Comparison of ENCODE assay signal across 12 mouse cellular contexts in the genomic region with DNA sequence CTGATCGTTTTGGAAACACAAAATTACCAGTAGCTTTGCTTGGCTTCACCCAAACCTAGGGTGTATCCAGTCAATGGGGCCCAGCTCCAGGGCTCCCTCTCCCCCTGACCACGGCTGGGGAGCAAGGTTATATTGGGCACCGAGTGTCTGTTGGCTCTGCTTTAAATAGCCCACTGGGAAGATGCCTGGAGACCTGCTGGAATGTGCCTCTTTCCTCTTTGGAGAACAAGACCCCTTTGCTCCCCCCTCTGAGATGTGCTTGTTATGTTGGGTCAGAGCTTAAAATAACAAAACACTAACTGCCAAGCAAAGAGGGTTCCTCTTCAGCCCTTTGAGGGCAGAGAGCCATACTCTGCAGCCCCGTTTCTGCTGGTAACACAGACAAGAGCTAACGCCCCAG. TPM values are rescaled to one million over a fixed set of nuclear protein-coding genes. Genes with fewer than 3 reads are reported as not detected.
DNase-seq lines count a peak whose midpoint lies in the region; ATAC-seq and TF ChIP-seq lines count a peak whose summit lies in the region.
"Had no signal": no experiment of that assay in that cellular context is flagged by ENCODE, and none has a peak within 500 bp of the region (broad histone marks: within the 10 kb centered on the region; RNA-seq: fewer than 3 reads in every experiment).

No protein-coding gene starts in this region.

- peak overlapping the region; percentile 83 for H3K27ac ChIP-seq in lung, embryonic 14.5 days (ENCODE audit: low read depth)
- H3K27ac ChIP-seq in embryonic facial prominence, embryonic 13.5 days, result no peak overlapping the region
- H3K27ac ChIP-seq in heart, embryonic 14.5 days (replicated peaks in 1 of 2; ENCODE audit: control insufficient read depth in 1 of 2, insufficient read depth in 1 of 2, low read depth in 2 of 2, low read length in 2 of 2), result peak overlapping the region; percentile 98 to 99
- peak overlapping the region; percentile 97 for H3K27ac ChIP-seq in liver, embryonic 15.5 days (replicated peaks)
- H3K27ac ChIP-seq in layer of hippocampus, adult 2 months, result no peak overlapping the region
- H3K27ac ChIP-seq: forebrain, embryonic 13.5 days; hindbrain, embryonic 12.5 days; midbrain, embryonic 12.5 days had no signal

- peaks cover 40% of the 10 kb centered on the region for H3K4me1 ChIP-seq in lung, embryonic 14.5 days (ENCODE audit: insufficient read depth)
- peaks cover 51% of the 10 kb centered on the region for H3K4me1 ChIP-seq in embryonic facial prominence, embryonic 13.5 days
- H3K4me1 ChIP-seq in heart, embryonic 14.5 days (ENCODE audit: control insufficient read depth in 2 of 2, insufficient read depth in 2 of 2, low read length in 2 of 2), result peaks cover 68 to 76% of the 10 kb centered on the region in 2 experiments
- H3K4me1 ChIP-seq in liver, embryonic 15.5 days (replicated peaks), result peaks cover 96% of the 10 kb centered on the region

- H3K4me2 ChIP-seq in lung, embryonic 14.5 days, result peak overlapping the region; percentile 10; the same call in 1 of the 2 replicates
- no peak overlapping the region for H3K4me2 ChIP-seq in embryonic facial prominence, embryonic 13.5 days
- peak overlapping the region; percentile 72 for H3K4me2 ChIP-seq in heart, embryonic 14.5 days (ENCODE audit: low read length)
- H3K4me2 ChIP-seq in liver, embryonic 15.5 days, result peak overlapping the region; percentile 79
- H3K4me2 ChIP-seq: forebrain, embryonic 13.5 days; hindbrain, embryonic 12.5 days; midbrain, embryonic 12.5 days had no signal

- 73% methylated on average over 5 of the region's 5 CpGs for WGBS in lung, embryonic 14.5 days
- 81% methylated on average over 5 of the region's 5 CpGs for WGBS in embryonic facial prominence, embryonic 13.5 days
- WGBS in heart, embryonic 14.5 days, result 29% methylated on average over 5 of the region's 5 CpGs
- WGBS in liver, embryonic 15.5 days (ENCODE audit: insufficient replicate concordance), result 18% methylated on average over 5 of the region's 5 CpGs

- DNase-seq in lung, embryonic 14.5 days, result no peak
- DNase-seq in lung, postnatal 25 days (ENCODE audit: low spot score), result no peak
- no peak for DNase-seq in layer of hippocampus, adult 2 months (ENCODE audit: low spot score in 2 of 2)
- no peak for DNase-seq in natural killer cell, adult 2 months (ENCODE audit: low spot score in 2 of 2)
- DNase-seq in adrenal gland, adult 2 months, result no peak
- DNase-seq: adrenal gland, adult 8-10 months had no signal

- no peak for TF ChIP-seq CTCF in lung, embryonic 14.5 days (IDR thresholded peaks at IDR 0.05; ENCODE audit: low read depth)
- no peak for TF ChIP-seq CTCF in layer of hippocampus, adult 2 months (conservative IDR thresholded peaks at IDR 0.05)

- H3K4me3 ChIP-seq in lung, embryonic 14.5 days (ENCODE audit: low read depth, low read length), result no peak overlapping the region
- H3K4me3 ChIP-seq in embryonic facial prominence, embryonic 13.5 days, result no peak overlapping the region
- no peak overlapping the region for H3K4me3 ChIP-seq in heart, embryonic 14.5 days (ENCODE audit: control insufficient read depth in 1 of 2, insufficient read depth in 1 of 2, low read depth in 1 of 2, low read length in 2 of 2)
- H3K4me3 ChIP-seq in liver, embryonic 15.5 days (replicated peaks), result peak overlapping the region; percentile 67
- H3K4me3 ChIP-seq in layer of hippocampus, adult 2 months, result no peak overlapping the region
- H3K4me3 ChIP-seq: forebrain, embryonic 13.5 days; hindbrain, embryonic 12.5 days; midbrain, embryonic 12.5 days had no signal

- no peaks in the 10 kb centered on the region for H3K27me3 ChIP-seq in lung, embryonic 14.5 days (ENCODE audit: insufficient read depth, low read length)
- no peaks in the 10 kb centered on the region for H3K27me3 ChIP-seq in embryonic facial prominence, embryonic 13.5 days
- no peaks in the 10 kb centered on the region for H3K27me3 ChIP-seq in heart, embryonic 14.5 days (ENCODE audit: control insufficient read depth, insufficient read depth, low read length)
- no peaks in the 10 kb centered on the region for H3K27me3 ChIP-seq in liver, embryonic 15.5 days
- H3K27me3 ChIP-seq: forebrain, embryonic 13.5 days; hindbrain, embryonic 12.5 days; midbrain, embryonic 12.5 days had no signal

- no peak overlapping the region; the same call in 1 of the 2 replicates for H3K9ac ChIP-seq in lung, embryonic 14.5 days
- peak overlapping the region; percentile 11; the same call in 1 of the 2 replicates for H3K9ac ChIP-seq in embryonic facial prominence, embryonic 13.5 days
- H3K9ac ChIP-seq in heart, embryonic 14.5 days (ENCODE audit: low read length), result peak overlapping the region; percentile 73
- peak overlapping the region; percentile 81 for H3K9ac ChIP-seq in liver, embryonic 15.5 days
- H3K9ac ChIP-seq: forebrain, embryonic 13.5 days; hindbrain, embryonic 12.5 days; midbrain, embryonic 12.5 days had no signal

- 0 out of 2 replicates have a peak, but pooled peaks cover 6% of the 10 kb centered on the region for H3K36me3 ChIP-seq in lung, embryonic 14.5 days (ENCODE audit: insufficient read depth)
- H3K36me3 ChIP-seq in embryonic facial prominence, embryonic 13.5 days, result peaks cover 11% of the 10 kb centered on the region
- H3K36me3 ChIP-seq in heart, embryonic 14.5 days (ENCODE audit: control insufficient read depth, insufficient read depth, low read length), result peaks cover 23% of the 10 kb centered on the region
- H3K36me3 ChIP-seq in liver, embryonic 15.5 days (replicated peaks), result peaks cover 36% of the 10 kb centered on the region
- H3K36me3 ChIP-seq: hindbrain, embryonic 12.5 days; midbrain, embryonic 12.5 days had no signal

- no peak for ATAC-seq in lung, embryonic 14.5 days (ENCODE audit: insufficient read depth)
- no peak for ATAC-seq in embryonic facial prominence, embryonic 13.5 days (ENCODE audit: insufficient number of reproducible peaks, insufficient read depth, low FRiP score, low TSS enrichment, low read depth)
- peak; percentile 23 for ATAC-seq in heart, embryonic 14.5 days (ENCODE audit: insufficient number of reproducible peaks, insufficient read depth, low FRiP score, low read depth)
- ATAC-seq in liver, embryonic 15.5 days (ENCODE audit: insufficient read depth), result no peak
- ATAC-seq: forebrain, embryonic 13.5 days had no signal

- H3K9me3 ChIP-seq in lung, embryonic 14.5 days (ENCODE audit: low read depth, low read length), result no peaks in the 10 kb centered on the region
- no peaks in the 10 kb centered on the region for H3K9me3 ChIP-seq in embryonic facial prominence, embryonic 13.5 days
- H3K9me3 ChIP-seq in heart, embryonic 14.5 days (ENCODE audit: control insufficient read depth, low read length), result no peaks in the 10 kb centered on the region
- no peaks in the 10 kb centered on the region for H3K9me3 ChIP-seq in liver, embryonic 15.5 days (replicated peaks)
- H3K9me3 ChIP-seq: forebrain, embryonic 13.5 days; hindbrain, embryonic 12.5 days; midbrain, embryonic 12.5 days had no signal

RNA-seq across cellular contexts. Expression of gene Smim5, which starts 2.4 kb away (rescaled TPM):
- 1.9 and 3.2 TPM in 2 replicates for polyA plus RNA-seq in lung, embryonic 14.5 days (2014; fragmentation: Nextera tagmentation; extraction: Ambion mirVana)
- 3.3 and 3.4 TPM in 2 replicates for polyA plus RNA-seq in embryonic facial prominence, embryonic 13.5 days (2015; fragmentation: Nextera tagmentation; extraction: Ambion mirVana)
- polyA plus RNA-seq in heart, embryonic 14.5 days (2014; fragmentation: Nextera tagmentation; extraction: Ambion mirVana), result 48.5 and 51.5 TPM in 2 replicates
- 37.8 and 40.0 TPM in 2 replicates for polyA plus RNA-seq in liver, embryonic 15.5 days (2015; fragmentation: Nextera tagmentation; extraction: Ambion mirVana)
- 1 to 10 TPM in 1 of 2 experiments, under 1 TPM in 1; 0.54 to 1.3 TPM for total RNA-seq in layer of hippocampus, adult 2 months (2021)
- 1 to 10 TPM in 1 of 2 experiments, under 1 TPM in 1; 0.58 to 1.3 TPM for total RNA-seq in adrenal gland, adult 2 months (2021)
- polyA plus RNA-seq in adrenal gland, adult 2 months (2012; rRNA removed), result 0.86 and 0.99 TPM in 2 replicates

RNA-seq across cellular contexts. Expression of gene Smim6, which starts 9.6 kb away (rescaled TPM):
- polyA plus RNA-seq in lung, embryonic 14.5 days (2014; fragmentation: Nextera tagmentation; extraction: Ambion mirVana), result 11.4 and 12.2 TPM in 2 replicates
- 1.1 and 1.2 TPM in 2 replicates for polyA plus RNA-seq in embryonic facial prominence, embryonic 13.5 days (2015; fragmentation: Nextera tagmentation; extraction: Ambion mirVana)
- polyA plus RNA-seq in heart, embryonic 14.5 days (2014; fragmentation: Nextera tagmentation; extraction: Ambion mirVana), result 1.0 and 2.1 TPM in 2 replicates
- 2.7 and 3.3 TPM in 2 replicates for polyA plus RNA-seq in liver, embryonic 15.5 days (2015; fragmentation: Nextera tagmentation; extraction: Ambion mirVana)
- total RNA-seq in layer of hippocampus, adult 2 months (2021), result not detected
- not detected for total RNA-seq in adrenal gland, adult 2 months (2021)
- polyA plus RNA-seq in adrenal gland, adult 2 months (2012; rRNA removed), result not detected in 2 replicates
- total RNA-seq: adrenal gland, adult 8-10 months had no signal

RNA-seq across cellular contexts. Expression of gene Sap30bp, which starts 30.9 kb away (rescaled TPM):
- polyA plus RNA-seq in lung, embryonic 14.5 days (2014; fragmentation: Nextera tagmentation; extraction: Ambion mirVana), result 39.1 and 43.5 TPM in 2 replicates
- 47.0 and 53.9 TPM in 2 replicates for polyA plus RNA-seq in embryonic facial prominence, embryonic 13.5 days (2015; fragmentation: Nextera tagmentation; extraction: Ambion mirVana)
- 20.1 and 22.9 TPM in 2 replicates for polyA plus RNA-seq in heart, embryonic 14.5 days (2014; fragmentation: Nextera tagmentation; extraction: Ambion mirVana)
- 13.0 and 15.0 TPM in 2 replicates for polyA plus RNA-seq in liver, embryonic 15.5 days (2015; fragmentation: Nextera tagmentation; extraction: Ambion mirVana)
- 10 to 100 TPM; 40.8 to 47.0 TPM for total RNA-seq in layer of hippocampus, adult 2 months (2021)
- 10 to 100 TPM; 31.8 to 44.5 TPM for total RNA-seq in adrenal gland, adult 2 months (2021)
- 31.4 and 33.8 TPM in 2 replicates for polyA plus RNA-seq in adrenal gland, adult 2 months (2012; rRNA removed)

RNA-seq across cellular contexts. Expression of gene Recql5, which starts 31.1 kb away (rescaled TPM):
- 17.8 and 21.7 TPM in 2 replicates for polyA plus RNA-seq in lung, embryonic 14.5 days (2014; fragmentation: Nextera tagmentation; extraction: Ambion mirVana)
- polyA plus RNA-seq in embryonic facial prominence, embryonic 13.5 days (2015; fragmentation: Nextera tagmentation; extraction: Ambion mirVana), result 22.9 and 24.9 TPM in 2 replicates
- polyA plus RNA-seq in heart, embryonic 14.5 days (2014; fragmentation: Nextera tagmentation; extraction: Ambion mirVana), result 8.2 and 9.6 TPM in 2 replicates
- 8.1 and 10.9 TPM in 2 replicates for polyA plus RNA-seq in liver, embryonic 15.5 days (2015; fragmentation: Nextera tagmentation; extraction: Ambion mirVana)
- 10 to 100 TPM; 36.6 to 39.3 TPM for total RNA-seq in layer of hippocampus, adult 2 months (2021)
- 10 to 100 TPM; 20.8 to 28.3 TPM for total RNA-seq in adrenal gland, adult 2 months (2021)
- 22.4 and 25.4 TPM in 2 replicates for polyA plus RNA-seq in adrenal gland, adult 2 months (2012; rRNA removed)

RNA-seq across cellular contexts. Expression of gene Myo15b, which starts 44.0 kb away (rescaled TPM):
- polyA plus RNA-seq in lung, embryonic 14.5 days (2014; fragmentation: Nextera tagmentation; extraction: Ambion mirVana), result 0.12 and 0.28 TPM in 2 replicates
- 0.67 and 1.0 TPM in 2 replicates for polyA plus RNA-seq in embryonic facial prominence, embryonic 13.5 days (2015; fragmentation: Nextera tagmentation; extraction: Ambion mirVana)
- 0.09 and 0.22 TPM in 2 replicates for polyA plus RNA-seq in heart, embryonic 14.5 days (2014; fragmentation: Nextera tagmentation; extraction: Ambion mirVana)
- 0.45 and 0.46 TPM in 2 replicates for polyA plus RNA-seq in liver, embryonic 15.5 days (2015; fragmentation: Nextera tagmentation; extraction: Ambion mirVana)
- total RNA-seq in layer of hippocampus, adult 2 months (2021), result under 1 TPM; 0.22 to 0.41 TPM
- total RNA-seq in adrenal gland, adult 2 months (2021), result under 1 TPM in 1 of 2 experiments, not detected in 1; 0.35 TPM
- polyA plus RNA-seq in adrenal gland, adult 2 months (2012; rRNA removed), result 0.13 and 0.47 TPM in 2 replicates

Comparison
In these comparisons a context has a peak if more than half of its experiments do, and no peak if none do; other contexts are left out.
1. H3K27ac ChIP-seq: peak in lung, embryonic 14.5 days (single experiment), heart, embryonic 14.5 days (2 of 2) and liver, embryonic 15.5 days (single experiment); none in embryonic facial prominence, embryonic 13.5 days (single experiment) and layer of hippocampus, adult 2 months (single experiment).